Mouse (Mus musculus): ENCODE results near the gene Agap1. TPM values are rescaled to one million over a fixed set of nuclear protein-coding genes. Genes with fewer than 3 reads are reported as not detected.

The Agap1 gene
- total RNA-seq, 2 experiments from 2014 or later: 28.3 to 32.3 TPM

DNA sequence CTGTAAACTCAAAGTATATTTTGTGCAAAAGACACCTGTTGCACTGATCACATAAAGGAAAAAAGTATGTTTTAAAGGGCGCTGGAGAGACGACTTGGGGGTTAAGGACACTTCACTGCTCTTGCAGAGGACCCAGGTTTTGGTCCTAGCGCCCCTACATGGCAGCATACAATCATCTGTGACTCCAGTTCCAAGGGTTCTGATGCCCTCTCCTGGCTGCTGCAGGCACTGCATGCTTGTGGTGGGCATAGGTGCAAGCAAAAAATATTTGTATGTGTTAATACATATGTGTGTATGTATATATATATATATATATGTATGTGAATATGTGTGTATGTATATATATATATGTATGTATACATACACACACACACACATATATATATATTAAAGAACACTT is 298.1 kb downstream of the Agap1 start:
- intact Hi-C loops (cut with DNase I; ENCODE audit: low total_unique reads): no loop called here
- DNase-seq: no peak

DNA sequence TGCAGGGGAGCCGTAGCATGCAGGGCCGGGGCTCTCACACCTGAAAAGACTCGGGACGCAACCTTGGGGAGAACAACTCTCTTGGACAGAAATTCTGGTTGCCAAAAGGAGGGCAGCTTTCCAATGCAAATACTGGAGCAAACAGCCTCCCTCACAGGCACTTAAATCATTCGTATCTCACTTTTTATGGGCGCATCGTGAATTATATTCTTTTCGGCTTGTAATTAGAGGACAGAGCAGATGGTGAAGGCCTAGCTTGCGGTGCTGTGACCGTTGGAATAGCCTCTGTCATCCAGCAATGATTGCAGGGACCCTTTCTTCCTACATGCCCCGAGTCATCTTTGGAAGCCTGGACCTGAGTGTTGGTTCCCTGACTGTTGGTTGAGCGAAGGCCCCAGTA is 300.8 kb downstream of the Agap1 start:
- DNase-seq: no peak
- intact Hi-C loops (cut with DNase I; ENCODE audit: low total_unique reads): no loop called here

DNA sequence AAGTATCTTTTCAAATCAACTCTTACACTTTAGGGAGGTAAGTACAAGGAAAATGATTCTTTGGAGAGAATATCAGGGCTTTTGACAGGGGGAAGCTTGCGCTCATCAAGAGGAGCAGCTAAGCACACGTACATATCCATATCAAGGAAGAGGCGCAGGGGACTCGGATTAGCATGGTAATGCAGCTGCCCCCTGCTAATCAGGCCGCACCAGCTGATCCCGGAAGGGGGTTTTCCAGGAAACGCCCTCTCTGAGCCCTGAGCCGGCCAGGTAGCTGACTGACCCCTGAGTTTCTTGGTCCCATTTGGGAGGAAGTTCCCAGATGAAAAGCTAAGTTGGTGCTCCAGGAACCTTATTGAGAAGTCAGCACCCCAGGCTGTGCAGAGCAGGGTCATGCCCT is 301.8 kb downstream of the Agap1 start:
- no peak for DNase-seq
- intact Hi-C loops (cut with DNase I; ENCODE audit: low total_unique reads): no loop called here

DNA sequence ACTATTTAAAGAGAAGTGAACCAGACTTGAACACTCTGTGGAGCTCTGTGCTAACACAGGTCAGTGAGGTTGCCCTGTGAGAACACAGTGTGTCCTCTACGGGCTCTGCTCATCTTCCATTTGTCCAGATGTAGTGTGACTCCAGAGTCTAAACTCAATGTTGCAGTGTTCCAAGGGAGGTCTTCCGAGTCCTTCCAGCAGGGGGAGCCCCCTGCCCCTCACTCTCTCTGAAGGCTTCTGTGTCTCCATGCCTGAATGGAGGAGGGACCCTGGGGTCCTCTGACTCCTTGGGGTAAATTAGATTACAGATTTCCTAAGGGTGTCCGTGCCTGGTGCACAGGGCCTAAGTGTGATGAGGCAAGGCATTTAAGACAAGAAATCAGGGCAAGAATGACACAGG is 302.9 kb downstream of the Agap1 start:
- no peak for DNase-seq
- intact Hi-C loops (cut with DNase I; ENCODE audit: low total_unique reads): no loop called here

DNA sequence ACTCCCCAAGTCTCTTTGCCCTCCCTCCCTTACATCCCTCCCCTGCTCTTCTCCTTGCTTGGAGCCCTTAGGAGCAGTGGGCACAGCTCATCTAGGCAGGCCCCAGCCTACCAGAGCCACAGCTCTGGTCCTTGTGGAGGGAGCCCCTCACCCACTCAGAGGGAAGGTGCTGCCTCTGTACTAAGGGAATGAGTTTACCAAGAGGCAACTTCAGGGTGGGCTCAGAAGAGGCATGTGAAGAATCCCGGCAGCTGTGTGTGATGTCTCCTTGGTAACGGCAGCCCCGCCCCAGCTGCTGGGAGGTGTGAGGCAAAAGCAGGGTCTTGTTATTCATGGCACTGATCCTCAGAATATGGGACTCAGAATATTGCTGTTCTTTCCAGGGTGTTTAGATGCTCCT is 309.3 kb downstream of the Agap1 start:
- DNase-seq: no peak
- intact Hi-C loops (cut with DNase I; ENCODE audit: low total_unique reads): no loop called here

DNA sequence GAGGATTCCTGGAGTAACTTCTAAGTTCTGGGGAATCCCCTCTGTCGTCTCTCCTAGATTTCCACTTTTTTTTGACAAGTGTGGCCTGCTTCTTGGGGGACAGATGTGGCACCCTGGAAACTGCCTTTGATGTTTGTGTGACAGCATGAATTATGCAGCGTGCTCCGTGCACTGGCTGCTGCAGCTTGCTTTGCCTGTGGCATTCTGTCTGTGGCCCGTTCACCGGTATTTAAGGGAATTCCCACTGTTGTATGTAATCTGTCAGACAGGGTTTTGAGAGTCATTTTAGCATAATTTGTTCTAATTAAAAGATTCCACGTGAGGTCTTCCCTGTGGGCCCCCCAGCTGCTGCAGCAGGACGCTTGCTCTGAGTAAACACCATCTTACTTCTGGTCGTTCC is 312.3 kb downstream of the Agap1 start:
- intact Hi-C loops (cut with DNase I; ENCODE audit: low total_unique reads): no loop called here
- DNase-seq: no peak

DNA sequence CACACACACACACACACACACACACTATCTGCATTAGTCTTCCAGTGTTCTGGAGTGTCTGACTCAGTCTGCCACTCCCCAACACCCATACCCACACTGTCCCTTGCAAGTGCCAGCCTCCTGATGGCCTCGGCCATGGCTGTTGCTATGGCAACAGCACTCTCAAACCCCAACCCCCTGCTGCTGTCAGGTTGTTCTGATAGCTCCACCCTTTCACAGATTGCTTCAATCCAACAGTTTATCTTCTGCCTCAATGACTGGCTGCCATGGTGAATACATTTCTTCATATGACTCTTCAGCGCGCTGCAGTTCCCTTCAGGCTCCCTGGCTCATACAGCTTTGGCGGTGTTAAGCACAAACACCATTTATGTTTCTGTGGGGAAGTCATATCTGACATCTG is 315.0 kb downstream of the Agap1 start:
- DNase-seq: no peak
- intact Hi-C loops (cut with DNase I; ENCODE audit: low total_unique reads): loop anchor here (10.0 kb wide), 1 partner anchor 165 kb away; the partner anchor contains the start of gene Gbx2

DNA sequence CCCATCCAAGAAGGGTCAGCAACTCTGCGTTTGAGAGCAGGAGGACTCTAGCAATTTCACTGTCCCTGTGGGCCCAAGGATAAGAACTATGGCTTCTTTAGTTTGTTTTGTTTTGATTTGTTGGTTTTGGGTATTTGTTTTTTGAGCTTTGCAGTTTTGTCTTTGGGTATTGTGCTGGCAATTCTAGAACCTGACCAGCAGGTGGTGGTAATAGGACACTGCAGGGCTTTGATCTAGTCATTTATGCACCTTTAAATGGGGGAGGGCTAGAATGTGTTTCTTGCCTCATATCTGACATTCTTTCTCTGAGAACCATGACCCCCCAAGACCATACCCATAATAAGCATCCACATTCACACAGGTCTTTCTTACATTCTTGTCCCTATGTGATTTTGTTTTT is 315.7 kb downstream of the Agap1 start:
- DNase-seq: no peak
- intact Hi-C loops (cut with DNase I; ENCODE audit: low total_unique reads): loop anchor here (10.0 kb wide), 1 partner anchor 165 kb away; the partner anchor contains the start of gene Gbx2

DNA sequence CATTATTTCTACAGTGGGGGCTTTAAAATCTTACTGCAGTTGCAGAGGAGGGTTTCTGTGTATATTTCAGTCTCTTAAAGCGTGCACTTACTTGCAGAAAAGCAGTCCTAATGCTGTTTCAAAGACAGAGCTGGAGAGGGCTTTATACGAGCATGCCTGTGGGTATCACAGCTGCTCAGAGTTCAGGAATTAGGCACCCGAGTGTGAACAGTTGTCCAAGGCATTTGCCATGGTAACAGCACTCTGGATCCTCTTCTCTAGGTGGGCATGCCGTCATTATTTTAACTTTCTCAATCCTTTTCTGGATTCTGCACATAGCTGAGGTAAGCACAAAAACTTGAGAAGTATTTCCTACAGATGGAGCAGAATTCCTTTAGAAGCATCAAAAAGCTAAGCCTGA is 321.1 kb downstream of the Agap1 start:
- intact Hi-C loops (cut with DNase I; ENCODE audit: low total_unique reads): loop anchor here (10.0 kb wide), 1 partner anchor 159 kb away; the partner anchor contains the start of gene Gbx2
- DNase-seq: no peak

DNA sequence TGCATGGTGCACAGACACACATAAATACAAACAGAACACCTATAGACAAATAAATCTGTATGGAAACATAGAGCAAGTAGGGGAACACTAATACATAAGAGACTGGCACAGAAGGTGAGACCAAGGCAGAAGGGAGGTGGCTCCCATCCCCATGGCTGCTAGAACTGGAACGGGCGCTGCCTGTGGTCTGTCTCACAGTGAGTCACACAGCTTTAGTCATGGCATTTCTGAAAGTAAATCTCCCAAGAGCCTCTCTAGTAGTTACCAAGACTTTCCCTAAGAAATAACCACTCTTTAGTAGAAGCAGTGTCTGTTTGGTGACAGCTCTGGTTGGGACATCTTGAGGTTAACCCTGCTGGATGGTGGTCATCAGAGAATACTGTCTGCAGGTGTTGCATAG is 326.1 kb downstream of the Agap1 start:
- intact Hi-C loops (cut with DNase I; ENCODE audit: low total_unique reads): no loop called here
- DNase-seq: no peak

DNA sequence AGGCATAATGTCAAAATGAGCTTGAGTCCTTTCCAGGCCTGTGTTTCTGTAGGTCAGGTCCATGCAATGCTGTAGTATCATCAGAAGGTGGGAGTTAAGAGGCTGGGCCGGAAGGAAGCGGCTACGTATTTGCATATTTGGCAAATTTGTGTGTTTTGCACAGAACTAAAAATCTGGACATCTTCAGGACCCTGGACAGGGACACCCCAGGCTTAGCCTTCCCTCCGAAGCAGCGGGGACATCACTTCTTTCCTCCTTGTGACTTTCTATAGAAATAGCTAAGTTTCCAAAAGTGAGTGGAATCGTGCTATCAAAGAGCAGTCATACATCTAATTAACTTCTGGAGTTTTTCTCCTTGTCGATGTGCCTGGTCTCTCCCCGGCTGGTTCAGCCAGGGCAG is 327.3 kb downstream of the Agap1 start:
- no peak for DNase-seq
- intact Hi-C loops (cut with DNase I; ENCODE audit: low total_unique reads): no loop called here

DNA sequence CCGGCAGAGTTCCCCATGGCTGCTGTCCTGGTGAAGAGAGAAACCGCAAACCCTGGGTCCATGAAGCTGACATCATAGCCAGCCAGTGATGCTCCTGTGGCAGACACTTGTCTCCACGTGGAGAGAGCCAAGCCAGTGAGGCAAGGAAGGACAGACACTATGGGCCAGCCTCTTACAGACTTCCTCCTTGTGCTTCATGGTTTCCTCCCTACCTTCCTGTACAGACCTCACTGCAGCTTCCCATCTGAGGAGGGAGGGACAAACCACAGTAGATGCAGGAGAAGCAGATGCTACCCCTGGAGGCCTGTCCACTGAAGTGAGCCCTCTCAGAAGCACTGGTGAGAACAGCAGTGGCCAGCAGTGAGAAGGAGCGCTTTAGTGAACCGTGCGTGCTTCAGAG is 332.2 kb downstream of the Agap1 start:
- intact Hi-C loops (cut with DNase I; ENCODE audit: low total_unique reads): no loop called here
- no peak for DNase-seq

DNA sequence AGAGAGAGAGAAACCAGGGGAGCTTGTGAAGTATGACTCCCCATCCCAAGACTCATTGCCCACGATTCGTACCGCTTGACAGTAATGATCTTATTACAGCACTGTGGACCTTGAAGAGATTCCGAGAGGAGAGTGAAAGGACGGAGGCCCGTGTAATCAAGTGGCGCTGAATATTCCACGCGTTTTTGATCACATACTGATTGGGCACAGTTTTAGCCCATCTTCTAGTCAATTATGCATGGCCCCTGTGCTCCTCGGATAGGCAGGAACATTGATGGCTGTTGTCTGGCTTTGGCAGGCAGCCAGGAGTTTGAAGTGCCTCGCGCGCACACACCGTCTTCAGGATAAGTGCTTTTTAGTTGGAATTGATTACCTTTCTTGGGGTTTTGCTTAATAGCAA is 344.1 kb downstream of the Agap1 start:
- DNase-seq: no peak

DNA sequence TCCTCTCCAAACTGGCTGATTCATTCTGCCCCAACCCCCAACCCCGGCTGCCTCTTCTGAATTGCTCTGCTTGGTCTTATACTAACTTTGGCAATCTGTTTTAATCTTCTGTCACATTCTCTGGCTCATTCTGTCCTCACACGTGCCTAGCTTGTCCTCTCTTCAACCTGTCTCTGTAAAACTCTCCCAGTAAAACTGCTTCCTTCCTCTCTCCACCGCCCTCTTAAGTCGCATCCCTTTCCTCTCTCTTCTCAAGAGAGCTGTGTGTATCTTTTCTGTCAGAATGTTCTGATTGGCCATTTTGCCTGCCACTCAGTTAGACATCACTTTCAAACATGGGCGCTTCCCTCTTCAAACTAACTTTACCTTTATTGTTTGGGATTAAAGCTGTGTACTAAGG is 346.9 kb downstream of the Agap1 start:
- intact Hi-C loops (cut with DNase I; ENCODE audit: low total_unique reads): no loop called here
- no peak for DNase-seq

More for the DNA sequence above, 344.1 kb downstream of the Agap1 start:
- intact Hi-C loops (cut with DNase I; ENCODE audit: low total_unique reads): no loop called here

DNA sequence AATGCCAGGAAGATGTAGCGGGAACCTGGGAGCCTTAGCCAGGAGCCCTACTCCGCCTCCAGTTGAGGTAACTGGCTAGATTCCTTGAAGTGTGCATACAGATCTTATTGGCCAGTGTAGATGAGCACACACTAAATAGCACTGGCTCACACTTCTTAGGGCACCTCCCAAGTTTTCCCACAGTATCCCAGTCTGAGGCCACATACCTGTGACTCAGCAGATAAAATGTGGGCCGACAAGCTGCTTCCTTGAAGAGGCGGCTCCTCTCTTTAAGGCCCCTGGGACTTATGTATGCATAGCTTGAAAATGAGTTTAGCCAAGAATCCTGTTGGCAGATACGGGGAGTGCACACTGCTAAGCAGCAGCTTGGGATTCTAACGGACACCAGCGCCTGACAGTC is 350.4 kb downstream of the Agap1 start:
- intact Hi-C loops (cut with DNase I; ENCODE audit: low total_unique reads): no loop called here
- no peak for DNase-seq

DNA sequence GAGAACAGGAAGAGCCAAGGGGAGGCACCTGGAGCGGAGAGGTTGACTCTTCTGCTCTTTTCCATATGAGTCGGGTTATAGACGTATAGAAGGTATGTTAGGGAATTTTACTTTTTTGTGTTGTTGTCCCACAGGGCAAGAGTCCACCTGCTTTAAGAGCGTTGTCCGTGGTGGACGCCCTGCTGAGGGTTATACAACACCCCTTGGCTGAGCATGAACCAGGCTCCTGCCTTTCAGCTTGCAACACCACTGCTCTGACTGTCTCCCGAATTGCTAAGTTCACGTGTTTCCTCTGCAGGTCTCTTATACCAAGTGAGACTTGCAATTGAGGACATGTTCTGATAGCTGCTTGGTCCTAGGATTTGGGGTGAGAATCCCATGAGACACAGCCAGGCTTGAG is 358.2 kb downstream of the Agap1 start:
- DNase-seq: no peak

DNA sequence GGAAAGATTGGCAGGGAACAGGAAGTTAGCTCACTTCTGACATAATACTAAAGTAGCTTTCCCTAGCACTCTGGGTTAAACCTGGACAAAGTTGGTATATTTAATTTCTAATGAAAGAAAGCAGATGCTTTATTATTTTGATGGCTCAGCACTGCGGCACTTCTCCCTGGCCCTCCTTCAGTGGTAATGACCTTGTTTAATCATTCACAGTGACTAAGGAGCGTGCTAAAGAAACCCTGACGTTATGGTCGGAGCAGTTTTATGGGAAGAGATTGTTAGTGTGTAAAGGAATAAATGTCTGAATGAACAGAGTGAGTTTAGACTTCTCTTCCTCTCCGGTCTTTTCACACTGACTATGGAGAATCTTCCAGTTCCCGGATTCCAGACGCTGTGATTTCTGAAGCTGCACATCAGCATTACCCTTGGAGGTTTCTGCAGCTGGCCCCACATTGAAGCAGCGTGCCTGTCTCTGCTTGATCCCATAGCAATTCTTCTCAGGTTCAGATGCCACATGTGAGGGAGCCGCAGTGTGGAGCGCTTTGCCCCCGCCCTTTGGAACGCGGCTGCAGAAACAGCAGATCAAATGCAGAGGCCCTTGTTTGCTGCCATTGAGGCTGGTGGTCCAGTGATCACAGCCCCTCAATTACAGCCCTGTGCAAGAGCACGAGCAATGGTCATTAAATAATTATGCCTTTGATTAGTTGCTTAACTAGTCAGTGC is 362.0 kb downstream of the Agap1 start:
- DNase-seq: no peak
- intact Hi-C loops (cut with DNase I; ENCODE audit: low total_unique reads): no loop called here

More for the DNA sequence above, 358.2 kb downstream of the Agap1 start:
- intact Hi-C loops (cut with DNase I; ENCODE audit: low total_unique reads): no loop called here

DNA sequence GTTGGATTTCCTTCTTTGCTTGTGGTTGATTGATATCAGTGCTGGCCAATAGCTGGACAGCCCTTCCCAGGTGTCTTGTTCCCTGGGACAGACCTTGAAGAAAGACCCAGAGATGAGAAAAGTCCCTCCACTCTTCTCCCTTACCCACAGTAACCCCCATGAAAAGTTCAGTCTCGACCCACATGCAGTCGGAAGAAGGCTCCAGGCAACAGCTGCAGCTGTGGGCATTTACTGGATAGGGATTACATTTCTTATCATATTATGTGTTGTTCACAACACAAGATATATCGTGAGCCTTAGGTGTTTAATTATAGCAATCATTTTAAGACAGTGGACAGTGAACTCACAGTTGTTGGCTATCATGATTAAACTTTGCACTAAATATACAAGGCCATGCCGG is 367.2 kb downstream of the Agap1 start:
- intact Hi-C loops (cut with DNase I; ENCODE audit: low total_unique reads): no loop called here
- DNase-seq: no peak

DNA sequence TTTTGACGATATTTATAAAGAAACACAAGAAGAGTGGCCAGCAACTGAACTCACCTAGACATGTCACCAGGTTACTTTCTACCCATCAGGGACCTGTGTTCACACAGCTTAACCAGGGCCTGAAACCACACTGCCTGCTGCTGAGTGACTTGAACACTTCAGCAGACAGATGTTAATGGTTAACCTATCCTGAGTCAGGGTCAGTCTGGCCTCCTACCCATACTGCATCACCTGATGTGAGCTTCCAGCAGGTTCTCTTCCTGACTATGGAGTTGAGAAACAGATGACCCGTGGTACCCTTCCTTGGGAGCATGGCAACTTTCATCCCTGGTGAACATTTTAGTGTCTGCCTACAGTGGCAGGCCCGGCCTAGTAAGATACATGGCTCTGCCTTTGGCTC is 367.8 kb downstream of the Agap1 start:
- DNase-seq: no peak
- intact Hi-C loops (cut with DNase I; ENCODE audit: low total_unique reads): no loop called here

DNA sequence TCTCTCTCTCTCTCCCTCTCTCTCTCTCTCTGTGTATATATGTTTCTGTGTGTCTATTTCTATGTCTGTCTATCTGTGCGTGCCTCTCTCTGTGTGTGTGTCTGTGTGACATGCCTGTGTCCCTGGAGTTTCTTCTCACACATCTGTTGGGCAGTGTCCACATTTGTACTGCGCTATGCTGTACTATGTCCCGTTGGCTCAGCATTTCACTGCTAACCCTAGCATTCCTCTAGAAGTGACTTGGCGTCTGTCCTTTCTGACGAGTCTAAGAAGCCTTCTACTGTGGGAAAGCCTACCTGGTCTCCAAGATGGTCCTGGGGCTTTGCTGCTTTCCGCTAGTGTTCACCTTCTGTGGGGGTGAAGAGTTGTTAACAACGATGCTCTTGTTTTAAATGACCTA is 368.4 kb downstream of the Agap1 start:
- intact Hi-C loops (cut with DNase I; ENCODE audit: low total_unique reads): no loop called here
- no peak for DNase-seq

DNA sequence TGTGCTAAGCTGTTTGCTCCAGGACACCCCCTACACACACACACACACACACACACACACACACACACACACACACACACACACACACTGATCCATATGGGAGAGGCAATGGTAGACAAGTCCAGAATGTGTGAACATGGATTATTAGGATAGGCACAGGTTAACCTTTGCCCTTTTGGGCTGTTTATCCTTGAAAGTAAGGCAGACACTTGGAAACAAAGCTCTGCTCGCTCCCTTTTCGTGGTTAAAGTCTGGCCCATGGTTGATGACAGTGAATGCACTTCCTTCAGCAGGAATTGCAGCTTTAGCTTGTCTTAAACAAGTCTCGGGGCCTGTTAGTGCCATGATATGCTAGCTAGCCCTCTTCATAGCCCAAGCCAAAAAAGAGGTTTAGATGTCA is 372.4 kb downstream of the Agap1 start:
- no peak for DNase-seq
- intact Hi-C loops (cut with DNase I; ENCODE audit: low total_unique reads): no loop called here

DNA sequence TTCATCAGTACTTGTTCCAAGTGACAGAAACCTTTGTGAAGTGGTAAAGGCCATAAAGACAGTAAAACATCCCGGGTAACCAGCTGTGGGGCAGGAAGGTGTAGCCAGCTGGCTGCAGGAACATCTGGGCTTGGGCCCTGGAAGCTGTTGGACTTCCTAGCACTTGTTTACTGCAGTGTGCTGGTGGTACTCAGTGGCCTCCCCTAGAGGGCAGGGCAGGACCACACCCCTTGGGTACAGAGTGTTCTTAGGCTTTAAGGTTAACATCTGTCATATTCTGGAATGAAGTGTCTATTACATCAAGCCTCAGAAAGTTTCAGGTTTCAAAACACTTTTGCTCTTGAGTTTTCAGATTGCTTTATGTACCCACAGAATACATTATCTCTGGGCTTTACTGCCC is 376.5 kb downstream of the Agap1 start:
- DNase-seq: no peak
- intact Hi-C loops (cut with DNase I; ENCODE audit: low total_unique reads): no loop called here
